Mouse (Mus musculus): ENCODE results near the gene Tiparp.
A peak's percentile ranks its signal among the peaks of the same experiment; 100 is the strongest.

Gene Tiparp

DNA sequence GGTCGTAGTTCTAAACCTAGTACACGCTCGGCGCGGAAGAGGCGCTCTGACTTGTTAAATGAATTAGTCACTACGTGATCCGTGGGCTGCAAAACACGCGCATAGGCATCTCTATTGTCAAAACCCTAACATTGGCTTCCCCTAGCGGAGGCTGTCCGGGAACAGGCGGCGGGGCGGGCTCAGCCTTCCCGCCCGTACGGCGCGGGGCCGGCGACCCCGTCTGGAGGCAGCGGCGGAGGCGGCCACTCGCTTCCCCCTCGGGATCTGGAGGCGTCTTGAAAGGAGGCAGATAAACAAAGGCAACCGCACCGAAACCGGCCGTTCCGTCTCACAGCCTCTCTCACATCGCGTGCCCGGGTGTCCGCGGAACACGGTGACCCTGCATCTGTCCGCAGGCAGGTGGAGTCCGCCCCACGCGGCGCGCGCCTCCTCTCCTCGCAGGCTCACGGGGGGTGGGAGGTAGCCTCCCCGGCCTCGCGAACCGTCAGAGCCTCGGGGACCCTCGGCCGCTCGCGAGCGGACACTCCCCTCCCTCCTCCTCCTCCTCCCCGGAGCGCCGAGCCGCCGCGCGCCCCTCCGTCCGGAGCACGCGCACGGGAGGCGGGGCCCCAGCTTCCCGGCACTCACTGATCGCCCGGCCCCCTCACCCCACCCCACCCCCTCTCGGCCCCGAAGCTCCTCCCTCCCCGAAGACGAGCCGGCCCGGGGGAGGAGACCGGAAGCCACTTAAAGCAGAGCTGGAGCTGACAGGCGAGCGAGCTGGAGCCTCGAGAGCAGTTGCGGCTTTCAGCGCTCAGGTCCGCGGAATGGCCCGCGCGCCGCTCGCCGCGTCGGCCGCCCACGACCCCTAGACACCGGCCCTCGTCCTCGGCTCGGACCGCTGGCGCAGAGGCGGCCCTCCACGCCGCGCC lies at the start of gene Tiparp:
TSS of gene Tiparp (plus strand) at position 720 of the 911 bp plus-strand sequence.
- no peak for TF ChIP-seq GATA4 (IDR thresholded peaks at IDR 0.05; ENCODE audit: insufficient replicate concordance, low read length)

DNA sequence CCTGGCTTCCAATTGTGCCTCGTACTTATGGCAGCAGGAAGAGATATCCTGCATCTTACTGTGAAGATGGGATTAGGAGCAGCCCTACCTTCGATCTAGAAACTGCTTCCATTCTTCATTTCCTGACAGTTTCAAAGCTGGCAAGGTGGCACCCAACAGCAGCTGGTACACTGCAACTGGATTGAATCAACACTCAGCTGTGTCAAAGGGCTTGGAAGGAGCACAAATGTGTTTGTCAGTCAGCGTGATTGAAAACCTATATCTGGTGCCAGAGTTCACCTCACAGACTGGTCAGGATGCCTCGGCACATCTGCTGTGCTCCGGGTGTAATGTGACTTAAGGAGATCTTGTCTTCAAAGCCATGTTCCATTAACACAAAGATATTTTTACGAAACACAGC lies 47.5 kb upstream of the Tiparp start:
- TF ChIP-seq GATA4 (IDR thresholded peaks at IDR 0.05; ENCODE audit: insufficient replicate concordance, low read length) = no peak

DNA sequence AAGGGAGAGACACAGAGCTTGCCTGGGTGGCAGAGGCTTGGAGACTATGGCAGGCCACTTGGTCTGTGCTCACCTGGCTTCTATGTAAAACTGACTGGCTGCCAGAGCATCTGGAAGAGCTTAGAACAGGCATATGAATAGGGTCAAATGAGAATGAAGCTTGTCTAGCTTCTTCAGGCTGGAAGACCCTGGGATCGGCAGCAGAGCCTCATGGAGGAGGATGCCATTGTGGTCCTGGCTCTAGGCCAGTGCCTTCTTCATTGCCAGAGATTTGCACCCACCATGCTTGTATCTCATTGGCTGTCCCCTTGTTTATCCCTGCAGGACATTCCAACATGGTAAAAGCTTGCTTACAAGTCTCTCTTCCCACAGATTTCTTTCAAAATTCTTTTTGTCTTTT lies 45.9 kb upstream of the Tiparp start:
- TF ChIP-seq GATA4 (IDR thresholded peaks at IDR 0.05; ENCODE audit: insufficient replicate concordance, low read length) = no peak

DNA sequence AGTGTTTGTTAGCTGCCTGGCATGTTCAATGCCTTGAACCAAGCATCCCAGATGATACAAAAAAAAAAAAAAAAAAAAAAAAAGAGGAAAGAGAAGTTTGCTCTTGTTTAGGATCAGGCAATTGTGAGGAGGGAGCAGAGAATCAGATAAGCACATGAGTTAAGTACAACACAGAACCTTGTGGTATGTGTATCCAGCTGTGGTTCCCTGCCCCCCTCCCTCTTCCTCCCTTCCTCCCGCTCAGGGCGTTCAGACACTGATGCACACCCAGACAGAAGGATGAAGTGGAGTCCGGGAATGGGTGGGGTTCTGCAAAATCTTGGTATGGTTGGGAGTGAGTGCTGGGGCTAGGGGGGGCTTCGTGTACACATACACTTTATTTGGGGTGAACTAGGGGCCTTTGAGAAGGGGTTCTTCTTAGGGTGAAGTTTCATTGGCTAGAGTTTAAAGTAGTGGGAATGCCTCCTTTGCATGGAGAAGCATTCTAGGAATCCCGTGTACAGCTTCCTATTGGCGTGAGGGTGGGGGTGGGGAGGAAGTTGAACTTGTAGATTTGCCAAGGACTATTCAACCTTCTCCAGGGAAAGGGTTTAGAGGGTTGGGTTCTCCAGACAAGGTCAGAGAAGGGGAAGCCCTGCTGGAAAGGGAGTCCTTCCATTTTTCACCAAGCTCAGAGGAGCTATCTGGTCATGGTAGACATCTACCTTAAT lies 45.4 kb upstream of the Tiparp start:
- no peak for TF ChIP-seq GATA4 (IDR thresholded peaks at IDR 0.05; ENCODE audit: insufficient replicate concordance, low read length)

DNA sequence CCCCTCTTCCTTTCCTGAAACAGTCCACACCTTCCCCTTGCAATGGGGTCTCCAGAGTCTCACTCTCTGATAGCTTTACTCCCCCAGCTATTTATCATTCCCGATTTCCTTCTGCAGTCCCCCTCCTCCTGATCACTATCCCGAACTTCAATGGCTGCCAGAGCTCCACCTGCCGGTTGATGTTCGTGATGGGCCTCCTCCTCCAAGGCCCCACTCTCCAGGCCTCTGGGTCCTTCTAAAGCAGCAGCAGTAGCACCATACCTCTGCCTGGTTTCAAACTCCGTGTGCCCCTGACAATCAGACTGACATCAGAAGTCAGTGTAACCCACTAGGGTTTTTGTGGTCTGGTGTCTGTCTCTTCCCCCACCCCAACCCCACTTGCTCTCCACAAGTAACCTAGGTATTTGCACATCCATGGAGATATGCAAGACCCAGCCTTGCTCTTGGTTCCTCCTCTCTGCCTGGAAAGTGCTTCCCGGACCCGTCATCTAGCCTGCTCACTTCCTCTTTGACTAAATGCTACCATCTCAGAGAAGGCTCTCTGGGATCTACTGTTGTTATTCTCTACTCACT lies 44.0 kb upstream of the Tiparp start:
- no peak for TF ChIP-seq GATA4 (IDR thresholded peaks at IDR 0.05; ENCODE audit: insufficient replicate concordance, low read length)

DNA sequence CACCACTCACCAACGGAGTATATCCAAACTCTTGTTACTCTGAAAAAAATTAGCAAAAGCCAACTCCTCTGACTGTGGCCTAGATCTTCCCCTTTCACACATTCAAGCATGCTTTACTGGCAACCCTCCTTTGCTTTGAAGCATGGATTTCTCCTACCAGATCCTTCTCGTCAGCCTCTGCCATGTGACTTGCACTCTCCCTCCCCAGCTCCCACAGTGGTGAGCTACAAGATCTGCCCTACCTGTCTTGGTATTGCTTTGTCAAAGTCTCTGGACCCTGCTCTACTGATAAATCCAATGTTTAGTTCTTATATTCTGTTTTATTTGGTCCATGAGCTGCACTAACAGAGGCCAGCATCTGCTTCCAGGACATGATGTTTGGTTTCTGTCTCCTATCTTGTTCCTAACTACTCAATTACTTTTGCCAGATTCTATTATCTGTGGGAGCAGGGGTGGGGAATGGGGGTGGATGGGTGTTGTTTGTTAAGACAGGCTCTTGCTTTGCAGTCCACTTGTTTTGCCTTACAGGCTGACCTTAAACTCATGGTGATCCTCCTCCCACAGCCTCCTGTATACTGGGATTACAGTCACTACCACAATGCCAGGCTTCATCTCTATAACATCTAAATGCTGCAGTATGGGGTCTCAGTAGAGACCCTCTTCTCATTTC lies 40.7 kb upstream of the Tiparp start:
- no peak for TF ChIP-seq GATA4 (IDR thresholded peaks at IDR 0.05; ENCODE audit: insufficient replicate concordance, low read length)

DNA sequence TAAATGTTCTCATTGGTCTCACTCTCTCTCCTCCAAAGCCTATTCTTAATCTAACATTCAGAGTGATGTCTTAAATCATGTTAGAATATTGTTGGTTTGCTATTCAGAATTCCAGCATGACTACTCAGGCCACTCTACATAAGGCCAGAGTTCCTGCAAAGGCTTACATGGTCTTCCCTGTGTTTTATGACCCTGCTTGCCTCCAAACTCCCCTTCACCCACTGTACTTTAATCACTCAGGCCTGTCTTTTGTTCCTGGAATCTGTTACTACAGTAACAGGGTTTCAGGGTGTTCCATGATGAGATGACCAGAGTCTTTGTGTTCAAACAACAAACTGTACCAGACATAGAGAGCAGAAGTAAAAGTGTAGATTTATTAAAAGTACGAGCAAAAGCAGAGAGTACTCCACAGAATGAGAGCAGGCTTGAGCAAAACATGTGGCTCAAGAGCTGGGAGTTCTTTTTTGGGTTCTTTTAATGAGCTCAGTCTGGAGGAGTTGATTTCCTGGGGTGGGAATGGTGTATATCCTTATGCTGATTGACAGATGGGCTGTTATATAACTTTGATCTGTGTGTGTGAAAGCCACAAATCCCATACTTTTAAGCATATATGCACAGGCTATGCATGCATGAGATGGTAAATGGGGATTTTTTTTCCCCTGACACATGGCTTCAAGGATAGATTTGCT lies 39.5 kb upstream of the Tiparp start:
- TF ChIP-seq GATA4 (IDR thresholded peaks at IDR 0.05; ENCODE audit: insufficient replicate concordance, low read length) = no peak

DNA sequence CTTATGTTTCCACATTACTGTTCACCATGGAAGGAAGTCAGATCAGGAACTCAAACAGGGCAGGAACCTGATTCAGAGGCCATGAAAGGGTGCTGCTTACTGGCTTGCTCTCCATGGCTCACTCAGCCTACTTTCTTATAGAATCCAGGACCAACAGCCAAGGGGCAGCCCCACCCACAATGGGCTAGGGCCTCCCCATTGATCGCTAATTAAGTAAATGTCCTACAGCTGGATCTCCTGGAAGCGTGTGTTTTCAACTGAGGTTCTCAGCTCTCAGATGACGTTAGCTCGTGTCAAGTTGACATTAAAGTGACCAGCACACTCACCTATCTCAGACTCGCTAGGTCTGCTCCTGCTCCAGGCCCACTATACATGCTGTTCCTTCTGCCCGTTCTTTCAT lies 38.6 kb upstream of the Tiparp start:
- no peak for TF ChIP-seq GATA4 (IDR thresholded peaks at IDR 0.05; ENCODE audit: insufficient replicate concordance, low read length)

DNA sequence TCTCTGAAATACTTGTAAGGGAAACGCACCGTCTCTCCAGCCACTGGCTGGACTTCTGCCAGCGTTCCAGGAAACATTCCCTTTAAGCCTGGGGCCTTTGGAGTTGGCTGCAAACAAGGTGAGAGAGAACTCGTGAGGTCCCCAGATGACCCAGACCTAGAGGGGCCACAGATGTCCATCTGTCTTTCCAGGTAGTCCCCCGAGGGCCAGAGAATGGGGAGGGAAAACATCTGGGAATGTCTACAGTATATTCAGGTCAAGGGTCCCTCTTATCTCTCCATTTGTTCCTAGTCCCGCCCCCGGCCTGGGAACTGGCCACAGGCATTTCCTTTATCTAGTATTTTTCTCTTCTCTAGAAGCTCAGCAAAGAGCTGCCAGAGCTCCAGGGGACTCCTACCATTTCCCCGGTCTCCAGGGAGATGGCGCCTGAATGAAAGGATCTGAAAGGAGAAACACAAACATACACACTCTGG lies 33.9 kb upstream of the Tiparp start:
- TF ChIP-seq GATA4 (IDR thresholded peaks at IDR 0.05; ENCODE audit: insufficient replicate concordance, low read length) = peak; percentile 77

DNA sequence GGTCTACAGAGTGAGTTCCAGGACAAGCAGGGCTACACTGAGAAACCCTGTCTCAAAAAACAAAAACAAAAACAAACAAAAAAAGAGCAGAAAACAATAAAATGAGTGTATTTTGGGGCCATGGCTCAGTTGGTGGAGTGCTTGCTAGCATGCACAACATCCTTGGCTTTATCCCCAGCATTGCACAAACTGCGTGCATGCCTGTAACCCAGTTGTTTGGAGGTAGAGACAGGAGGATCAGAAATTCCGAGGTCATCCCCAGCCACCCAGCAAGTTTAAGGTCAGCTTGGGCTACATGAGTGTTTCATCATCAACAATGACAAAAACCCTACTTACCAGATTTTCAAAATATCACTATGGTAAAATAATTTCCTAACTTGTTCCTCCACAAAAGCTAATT lies 20.4 kb upstream of the Tiparp start:
- no peak for TF ChIP-seq GATA4 (IDR thresholded peaks at IDR 0.05; ENCODE audit: insufficient replicate concordance, low read length)

DNA sequence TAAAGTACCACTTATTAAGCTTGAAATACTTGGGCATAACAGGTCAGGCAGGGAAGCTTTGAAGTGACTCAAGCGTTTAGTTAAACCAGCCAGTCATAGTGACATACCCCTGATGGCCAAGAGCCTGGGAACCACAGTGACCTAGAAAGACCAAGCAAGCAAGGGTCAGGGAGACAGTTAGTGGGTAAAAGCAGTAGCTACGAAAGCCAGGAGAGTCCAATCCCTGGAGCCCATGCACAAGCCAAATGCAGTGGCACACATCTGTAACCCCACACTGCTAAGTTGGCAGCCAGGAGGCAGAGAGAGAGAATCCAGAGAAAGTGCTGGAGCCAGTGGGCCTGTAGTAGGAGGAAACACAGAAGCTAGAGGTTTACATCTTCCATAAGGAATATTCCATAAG lies 17.6 kb upstream of the Tiparp start:
- no peak for TF ChIP-seq GATA4 (IDR thresholded peaks at IDR 0.05; ENCODE audit: insufficient replicate concordance, low read length)

DNA sequence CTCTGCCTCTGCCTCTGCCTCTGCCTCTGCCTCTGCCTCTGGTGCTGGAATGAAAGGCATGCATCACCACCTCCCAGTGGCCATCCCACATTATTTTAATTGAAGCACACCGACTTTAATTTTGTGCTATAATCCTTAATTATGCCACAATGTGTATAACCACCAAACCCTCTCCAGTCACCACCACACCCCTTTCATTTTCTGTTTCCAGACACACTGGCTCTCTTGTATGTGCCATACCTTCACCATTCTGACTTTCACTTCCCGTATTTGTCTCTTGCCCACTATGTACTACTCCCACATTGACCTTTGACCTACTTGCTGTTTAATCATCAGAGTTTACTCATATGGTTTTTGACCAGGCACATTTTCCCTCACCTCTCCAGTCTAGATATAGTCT lies 12.5 kb upstream of the Tiparp start:
- TF ChIP-seq GATA4 (IDR thresholded peaks at IDR 0.05; ENCODE audit: insufficient replicate concordance, low read length) = no peak

DNA sequence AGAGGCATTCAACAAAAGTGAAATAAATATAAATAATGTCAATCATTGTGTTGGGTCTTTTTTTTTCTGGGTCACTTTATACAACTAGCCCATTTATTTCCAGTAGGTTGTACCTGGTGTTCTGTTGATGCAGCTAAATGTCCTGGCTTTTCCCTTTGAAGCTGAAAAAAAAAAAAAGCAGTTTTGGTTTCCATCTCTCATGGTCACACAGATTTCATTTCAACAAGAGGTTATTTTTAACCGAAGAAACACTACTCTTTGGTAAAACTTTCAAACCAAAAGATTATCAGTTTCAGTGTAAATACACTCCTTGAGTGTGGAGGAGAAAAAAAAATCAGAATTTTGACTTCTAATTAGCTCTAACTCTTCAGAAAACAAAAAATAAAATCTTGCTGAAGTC lies 11.7 kb upstream of the Tiparp start:
- no peak for TF ChIP-seq GATA4 (IDR thresholded peaks at IDR 0.05; ENCODE audit: insufficient replicate concordance, low read length)

DNA sequence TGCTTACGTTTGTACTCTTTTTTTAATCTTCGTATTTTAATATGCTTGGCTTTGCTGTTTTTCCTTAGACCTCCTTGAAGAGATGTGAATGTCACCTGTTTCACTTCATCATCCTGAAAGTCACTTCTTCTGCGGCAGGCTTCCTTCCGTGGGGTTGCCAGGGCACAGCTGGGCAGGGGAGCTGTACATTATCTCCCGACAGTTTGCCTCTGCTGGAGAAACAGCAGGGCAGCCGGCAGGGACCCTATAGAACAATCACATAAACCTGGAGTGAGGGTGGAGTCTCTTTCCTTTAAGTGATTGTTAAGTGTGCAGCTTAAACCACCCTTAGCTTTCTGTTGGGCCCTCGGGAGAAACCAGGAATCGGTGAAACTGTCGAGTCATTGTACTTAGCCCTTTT lies 11.1 kb upstream of the Tiparp start:
- TF ChIP-seq GATA4 (IDR thresholded peaks at IDR 0.05; ENCODE audit: insufficient replicate concordance, low read length) = no peak

All from liver, adult (tissue).